Mouse (Mus musculus) small intestine, adult 2 months (tissue): ENCODE results near the gene Eml1.

Source experiments
- CTCF ChIP-seq: fragments of 200-500 bp; IDR thresholded peaks from 2 replicates; pipeline ENCODE4 v1.5.1; 2012; ENCODE audit warnings: low read depth, mild to moderate bottlenecking, control low read depth, inconsistent platforms, low read length, moderate library complexity, mixed read lengths; ENCODE audit not compliant: insufficient replicate concordance, insufficient read length; ENCODE audit errors: extremely low read depth
- POLR2A ChIP-seq: fragments of 200-500 bp; IDR thresholded peaks from 2 replicates; pipeline ENCODE4 v1.6.1; 2012; ENCODE audit warnings: low read depth, mild to moderate bottlenecking, control low read depth, inconsistent platforms, low read length, moderate library complexity

GRCm38 (mm10) chr12:108326401-108326800 is 44.4 kb upstream of the Eml1 start:
- TF ChIP-seq CTCF (no peak), POLR2A (no peak)
